ENCODE assay signal across 24 mouse cellular contexts in the genomic region with DNA sequence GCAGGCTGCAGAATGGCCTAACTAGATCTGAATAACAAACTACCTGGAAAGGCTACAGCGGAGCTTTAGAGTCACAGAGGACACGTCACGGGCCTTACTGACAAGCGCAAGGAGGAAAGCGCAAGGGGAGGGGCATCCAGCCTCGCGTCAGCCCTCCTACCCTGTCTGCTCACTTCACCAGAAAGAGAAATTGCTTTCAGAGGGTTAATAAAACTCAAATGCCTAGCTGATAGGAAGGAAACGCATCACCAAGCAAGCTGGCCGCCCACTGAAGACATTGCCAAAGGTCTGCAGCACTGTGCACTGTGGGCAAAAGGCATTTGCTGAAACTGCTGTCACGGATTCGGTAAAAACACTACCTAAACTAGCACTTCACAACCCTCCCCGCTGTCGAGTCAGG. TPM values are rescaled to one million over a fixed set of nuclear protein-coding genes. Genes with fewer than 3 reads are reported as not detected.
DNase-seq lines count a peak whose midpoint lies in the region; ATAC-seq and TF ChIP-seq lines count a peak whose summit lies in the region.
"Had no signal": no experiment of that assay in that cellular context is flagged by ENCODE, and none has a peak within 500 bp of the region (broad histone marks: within the 10 kb centered on the region; RNA-seq: fewer than 3 reads in every experiment).

No protein-coding gene starts in this region.

- WGBS in heart, adult 2 months: 85% methylated on average over 13 of the region's 13 CpGs
- WGBS in heart, embryonic 12.5 days: 91% methylated on average over 13 of the region's 13 CpGs
- 59% methylated on average over 13 of the region's 13 CpGs for WGBS in kidney, adult 2 months
- 95% methylated on average over 13 of the region's 13 CpGs for WGBS in midbrain, embryonic 11.5 days
- 96% methylated on average over 13 of the region's 13 CpGs for WGBS in midbrain, postnatal 0 days

- H3K27me3 ChIP-seq in heart, adult 2 months (ENCODE audit: control insufficient read depth, insufficient read depth, low read length): no peaks in the 10 kb centered on the region
- H3K27me3 ChIP-seq in heart, embryonic 12.5 days (replicated peaks): no peaks in the 10 kb centered on the region
- no peaks in the 10 kb centered on the region for H3K27me3 ChIP-seq in kidney, adult 2 months (replicated peaks; ENCODE audit: control insufficient read depth, insufficient read depth, low read length)
- no peaks in the 10 kb centered on the region for H3K27me3 ChIP-seq in midbrain, embryonic 11.5 days (ENCODE audit: control insufficient read depth, insufficient read depth, low read length)
- H3K27me3 ChIP-seq in midbrain, postnatal 0 days (ENCODE audit: insufficient read depth, low read length): no peaks in the 10 kb centered on the region
- H3K27me3 ChIP-seq: CH12.LX; embryonic facial prominence, embryonic 15.5 days; hindbrain, embryonic 12.5 days had no signal

- H3K4me2 ChIP-seq in heart, embryonic 12.5 days: no peak overlapping the region
- no peak overlapping the region for H3K4me2 ChIP-seq in midbrain, embryonic 11.5 days
- H3K4me2 ChIP-seq in midbrain, postnatal 0 days (ENCODE audit: low read depth, low read length, poor library complexity, severe bottlenecking): no peak overlapping the region
- H3K4me2 ChIP-seq: embryonic facial prominence, embryonic 15.5 days; heart, embryonic 11.5 days; hindbrain, embryonic 12.5 days had no signal

- peak overlapping the region; percentile 85 for H3K27ac ChIP-seq in heart, adult 2 months
- H3K27ac ChIP-seq in heart, embryonic 12.5 days (ENCODE audit: poor library complexity, severe bottlenecking): no peak overlapping the region
- peak overlapping the region; percentile 85 for H3K27ac ChIP-seq in kidney, adult 2 months (ENCODE audit: insufficient read depth, low read depth, low read length)
- no peak overlapping the region for H3K27ac ChIP-seq in midbrain, embryonic 11.5 days (ENCODE audit: low read depth, low read length)
- H3K27ac ChIP-seq in midbrain, postnatal 0 days (ENCODE audit: low read depth, low read length): no peak overlapping the region
- H3K27ac ChIP-seq: embryonic facial prominence, embryonic 15.5 days; forebrain, embryonic 10.5 days; hindbrain, embryonic 12.5 days had no signal

- H3K9me3 ChIP-seq in heart, embryonic 12.5 days (replicated peaks): no peaks in the 10 kb centered on the region
- H3K9me3 ChIP-seq in midbrain, embryonic 11.5 days (ENCODE audit: control insufficient read depth, low read length): no peaks in the 10 kb centered on the region
- H3K9me3 ChIP-seq in midbrain, postnatal 0 days (ENCODE audit: low read length): no peaks in the 10 kb centered on the region
- H3K9me3 ChIP-seq: embryonic facial prominence, embryonic 15.5 days; forebrain, embryonic 10.5 days; hindbrain, embryonic 12.5 days had no signal

- DNase-seq in heart, adult 2 months: no peak
- peak; percentile 74 for DNase-seq in kidney, adult 2 months
- DNase-seq in kidney, postnatal 10 days: no peak
- peak; percentile 47 for DNase-seq in midbrain, embryonic 11.5 days (ENCODE audit: low spot score, missing footprints)
- no peak for DNase-seq in midbrain, postnatal 0 days (ENCODE audit: low spot score)
- DNase-seq in B cell, adult 2 months: no peak
- DNase-seq: adrenal gland, adult 8-10 months; adrenal gland, postnatal 36 days; cerebellum, adult 2 months; cerebellum, postnatal 14 days; embryo, embryonic 11 days; gastrocnemius, postnatal 36 days; heart, adult 18-20 months; heart, postnatal 4 days had no signal

- ATAC-seq in heart, embryonic 12.5 days (ENCODE audit: insufficient number of reproducible peaks, low FRiP score): no peak
- ATAC-seq in midbrain, embryonic 11.5 days (ENCODE audit: low FRiP score): no peak
- ATAC-seq in midbrain, postnatal 0 days (ENCODE audit: low FRiP score): no peak
- ATAC-seq: forebrain, embryonic 14.5 days; hindbrain, embryonic 16.5 days had no signal

- intact Hi-C loops in heart, adult 2 months (cut with DNase I): no loop called here

- no peak overlapping the region for H3K9ac ChIP-seq in heart, adult 2 months (ENCODE audit: low read depth, low read length)
- H3K9ac ChIP-seq in heart, embryonic 12.5 days: no peak overlapping the region
- H3K9ac ChIP-seq in midbrain, embryonic 11.5 days (ENCODE audit: low read length): no peak overlapping the region
- H3K9ac ChIP-seq in midbrain, postnatal 0 days (replicated peaks; ENCODE audit: low read length, poor library complexity, severe bottlenecking): no peak overlapping the region
- H3K9ac ChIP-seq: embryonic facial prominence, embryonic 15.5 days; hindbrain, embryonic 12.5 days had no signal

- no peaks in the 10 kb centered on the region for H3K36me3 ChIP-seq in heart, adult 2 months (ENCODE audit: control insufficient read depth, insufficient read depth, low read length)
- peaks cover 87% of the 10 kb centered on the region for H3K36me3 ChIP-seq in heart, embryonic 12.5 days
- H3K36me3 ChIP-seq in kidney, adult 2 months (ENCODE audit: control insufficient read depth, insufficient read depth, low read length): peaks cover 2% of the 10 kb centered on the region
- peaks cover 18% of the 10 kb centered on the region for H3K36me3 ChIP-seq in midbrain, embryonic 11.5 days (ENCODE audit: control insufficient read depth, insufficient read depth, low read length)
- H3K36me3 ChIP-seq in midbrain, postnatal 0 days (ENCODE audit: insufficient read depth, low read length): peaks cover 65% of the 10 kb centered on the region

- TF ChIP-seq POLR2A in heart, adult 2 months (IDR thresholded peaks at IDR 0.05; ENCODE audit: insufficient read depth, low read depth, low read length): no peak
- TF ChIP-seq POLR2A in kidney, adult 2 months (IDR thresholded peaks at IDR 0.05; ENCODE audit: low read depth, low read length): no peak

- TF ChIP-seq EP300 in heart, adult 2 months (IDR thresholded peaks at IDR 0.05; ENCODE audit: insufficient read depth, low read depth, low read length): no peak

- H3K4me1 ChIP-seq in heart, adult 2 months (ENCODE audit: control insufficient read depth, insufficient read depth, low read length): peaks cover 4% of the 10 kb centered on the region
- H3K4me1 ChIP-seq in heart, embryonic 12.5 days (replicated peaks): peaks cover 7% of the 10 kb centered on the region; the same call in 1 of the 2 replicates
- peaks cover 41% of the 10 kb centered on the region for H3K4me1 ChIP-seq in kidney, adult 2 months (ENCODE audit: control insufficient read depth, insufficient read depth, low read length)
- H3K4me1 ChIP-seq in midbrain, embryonic 11.5 days (ENCODE audit: control insufficient read depth, insufficient read depth, low read length): no peaks in the 10 kb centered on the region
- H3K4me1 ChIP-seq in midbrain, postnatal 0 days (ENCODE audit: insufficient read depth, low read length): no peaks in the 10 kb centered on the region
- H3K4me1 ChIP-seq: embryonic facial prominence, embryonic 15.5 days; hindbrain, embryonic 12.5 days had no signal

- no peaks in the 10 kb centered on the region for H3K79me2 ChIP-seq in heart, adult 2 months (replicated peaks; ENCODE audit: control insufficient read depth, insufficient read depth, low read length)

- no peak for TF ChIP-seq CTCF in heart, adult 2 months (IDR thresholded peaks at IDR 0.05)
- TF ChIP-seq CTCF in kidney, adult 2 months (conservative IDR thresholded peaks at IDR 0.05; ENCODE audit: insufficient read depth, insufficient read length, low read depth, low read length): no peak
- TF ChIP-seq CTCF in midbrain, postnatal 0 days (IDR thresholded peaks at IDR 0.05): no peak

- no peak overlapping the region for H3K4me3 ChIP-seq in heart, adult 2 months
- H3K4me3 ChIP-seq in heart, embryonic 12.5 days: no peak overlapping the region
- no peak overlapping the region for H3K4me3 ChIP-seq in kidney, adult 2 months (ENCODE audit: insufficient read depth, low read depth, low read length)
- no peak overlapping the region for H3K4me3 ChIP-seq in midbrain, embryonic 11.5 days (ENCODE audit: low read depth, low read length)
- H3K4me3 ChIP-seq in midbrain, postnatal 0 days (ENCODE audit: low read depth, low read length): no peak overlapping the region
- H3K4me3 ChIP-seq: embryonic facial prominence, embryonic 15.5 days; erythroblast, embryonic 14.5 days; forebrain, embryonic 10.5 days; hindbrain, embryonic 12.5 days had no signal

RNA-seq across cellular contexts. Expression of gene Park7, which starts 13.8 kb away (rescaled TPM):
- 100 to 1,000 TPM; 234 to 265 TPM for total RNA-seq in heart, adult 2 months (2021)
- 148 and 201 TPM in 2 replicates for polyA plus RNA-seq in heart, adult 2 months (2012; rRNA removed)
- polyA plus RNA-seq in heart, embryonic 12.5 days (2016; fragmentation: Nextera tagmentation; extraction: Ambion mirVana): 306 and 308 TPM in 2 replicates
- polyA plus RNA-seq in kidney, adult 2 months (2012; rRNA removed): 314 and 444 TPM in 2 replicates
- polyA plus RNA-seq in midbrain, embryonic 11.5 days (2014; fragmentation: Nextera tagmentation; extraction: Ambion mirVana): 383 and 406 TPM in 2 replicates
- total RNA-seq in midbrain, postnatal 0 days (2014; rRNA removed): 167 and 180 TPM in 2 replicates
- 427 and 453 TPM in 2 replicates for polyA plus RNA-seq in midbrain, postnatal 0 days (2015; fragmentation: Nextera tagmentation; extraction: Ambion mirVana)

RNA-seq across cellular contexts. Expression of gene Tnfrsf9, which starts 13.9 kb away (rescaled TPM):
- total RNA-seq in heart, adult 2 months (2021): under 1 TPM; 0.14 to 0.18 TPM
- polyA plus RNA-seq in heart, adult 2 months (2012; rRNA removed): 0.09 and 0.12 TPM in 2 replicates
- polyA plus RNA-seq in heart, embryonic 12.5 days (2016; fragmentation: Nextera tagmentation; extraction: Ambion mirVana): 0.28 and 0.37 TPM in 2 replicates
- polyA plus RNA-seq in kidney, adult 2 months (2012; rRNA removed): 0.14 and 0.86 TPM in 2 replicates
- 0.18 and 0.30 TPM in 2 replicates for polyA plus RNA-seq in midbrain, embryonic 11.5 days (2014; fragmentation: Nextera tagmentation; extraction: Ambion mirVana)
- not detected in 2 replicates for total RNA-seq in midbrain, postnatal 0 days (2014; rRNA removed)
- 0.25 and 0.29 TPM in 2 replicates for polyA plus RNA-seq in midbrain, postnatal 0 days (2015; fragmentation: Nextera tagmentation; extraction: Ambion mirVana)
- total RNA-seq: common myeloid progenitor, adult 5-6 weeks had no signal
- polyA plus RNA-seq: erythroblast, embryonic 14.5 days had no signal

RNA-seq across cellular contexts. Expression of gene Errfi1, which starts 46.8 kb away (rescaled TPM):
- total RNA-seq in heart, adult 2 months (2021): 10 to 100 TPM; 22.1 to 44.1 TPM
- polyA plus RNA-seq in heart, adult 2 months (2012; rRNA removed): 21.3 and 22.5 TPM in 2 replicates
- 14.0 and 16.5 TPM in 2 replicates for polyA plus RNA-seq in heart, embryonic 12.5 days (2016; fragmentation: Nextera tagmentation; extraction: Ambion mirVana)
- 230 TPM in 2 replicates for polyA plus RNA-seq in kidney, adult 2 months (2012; rRNA removed)
- 29.5 and 29.7 TPM in 2 replicates for polyA plus RNA-seq in midbrain, embryonic 11.5 days (2014; fragmentation: Nextera tagmentation; extraction: Ambion mirVana)
- total RNA-seq in midbrain, postnatal 0 days (2014; rRNA removed): 33.0 and 33.9 TPM in 2 replicates
- polyA plus RNA-seq in midbrain, postnatal 0 days (2015; fragmentation: Nextera tagmentation; extraction: Ambion mirVana): 20.3 and 21.0 TPM in 2 replicates
- polyA plus RNA-seq: erythroblast, embryonic 14.5 days had no signal

Comparison
In these comparisons a context has a peak if more than half of its experiments do, and no peak if none do; other contexts are left out.
1. DNase-seq: peak in kidney, adult 2 months (single experiment) and midbrain, embryonic 11.5 days (single experiment); none in heart, adult 2 months (0 of 2), kidney, postnatal 10 days (single experiment), midbrain, postnatal 0 days (single experiment) and B cell, adult 2 months (0 of 2).
2. H3K27ac ChIP-seq: peak in heart, adult 2 months (single experiment) and kidney, adult 2 months (single experiment); none in heart, embryonic 12.5 days (single experiment), midbrain, embryonic 11.5 days (single experiment) and midbrain, postnatal 0 days (single experiment).